In the genomic region with DNA sequence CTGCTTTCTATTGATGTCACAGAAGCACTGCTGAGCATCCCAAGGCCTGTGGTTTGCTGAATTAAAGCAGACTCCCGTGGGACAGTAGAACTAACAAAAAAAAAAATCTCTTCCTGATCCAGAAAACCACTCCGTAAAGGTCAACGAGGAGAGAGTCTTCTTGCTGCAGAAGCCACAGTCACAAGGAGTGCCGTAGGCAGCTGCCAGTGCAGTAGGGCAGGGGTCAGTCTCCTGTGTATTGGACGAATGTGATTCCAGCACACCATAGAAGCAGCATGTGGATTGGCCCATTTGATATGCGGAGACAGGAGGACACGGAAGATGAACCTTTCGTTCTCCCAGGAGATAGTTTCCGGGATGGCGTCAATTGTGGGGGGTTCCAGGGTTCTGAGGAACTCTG, we compare ENCODE assay signal across 18 mouse cellular contexts.
"Had no signal": no experiment of that assay in that cellular context is flagged by ENCODE, and none has a peak within 500 bp of the region (broad histone marks: within the 10 kb centered on the region; RNA-seq: fewer than 3 reads in every experiment).

No protein-coding gene starts in this region.

- H3K9ac ChIP-seq: kidney, embryonic 15.5 days; limb, embryonic 13.5 days; liver, embryonic 12.5 days; liver, embryonic 15.5 days; lung, embryonic 15.5 days had no signal

- H3K36me3 ChIP-seq: liver, embryonic 12.5 days; liver, embryonic 15.5 days; lung, embryonic 15.5 days had no signal

- H3K27ac ChIP-seq: kidney, embryonic 15.5 days; limb, embryonic 10.5 days; limb, embryonic 13.5 days; liver, embryonic 12.5 days; liver, embryonic 15.5 days; lung, embryonic 15.5 days; midbrain, embryonic 10.5 days; stomach, postnatal 0 days had no signal

- H3K4me3 ChIP-seq: kidney, embryonic 15.5 days; limb, embryonic 10.5 days; limb, embryonic 13.5 days; liver, embryonic 12.5 days; liver, embryonic 15.5 days; lung, embryonic 15.5 days; midbrain, embryonic 10.5 days had no signal

- DNase-seq: kidney, adult 2 months; kidney, postnatal 10 days; kidney, postnatal 36 days; layer of hippocampus, postnatal 36 days; liver; lung, postnatal 36 days; midbrain, embryonic 14.5 days; thymus, adult 2 months; thymus, postnatal 25 days had no signal

- H3K27me3 ChIP-seq: kidney, embryonic 15.5 days; limb, embryonic 13.5 days; lung, embryonic 15.5 days; megakaryocyte, embryonic 14.5 days had no signal
